Mouse (Mus musculus): ENCODE results near the gene Efcab3. TPM values are rescaled to one million over a fixed set of nuclear protein-coding genes. Genes with fewer than 3 reads are reported as not detected.

Gene Efcab3
- 0.07 and 0.20 TPM in 2 replicates for polyA plus RNA-seq (2012; rRNA removed)

GRCm38 (mm10) chr11:105063292-105063691 is at the start of gene Efcab3:
TSS of gene Efcab3 (plus strand) at chr11:105063592.

GRCm38 (mm10) chr11:105125735-105126519 is 62.5 kb downstream of the Efcab3 start, which contains the start of gene Mettl2:
TSS of gene Mettl2 (plus strand) at chr11:105126425.

GRCm38 (mm10) chr11:105146593-105146992 is 83.2 kb downstream of the Efcab3 start, which contains the start of gene Gm10842:
TSS of gene Gm10842 (plus strand) at chr11:105146893.

Other genes with a start within 250 kb of the Efcab3 start
- 32.5 and 34.2 TPM in 2 replicates for gene Mettl2, start 62.8 kb downstream of the Efcab3 start, polyA plus RNA-seq (2012; rRNA removed)
- gene Gm10842, start 83.3 kb downstream of the Efcab3 start, polyA plus RNA-seq (2012; rRNA removed) = not detected in 2 replicates
- gene Tlk2, start 115.2 kb downstream of the Efcab3 start, polyA plus RNA-seq (2012; rRNA removed) = 51.4 and 56.2 TPM in 2 replicates
- gene Mrc2, start 229.1 kb downstream of the Efcab3 start, polyA plus RNA-seq (2012; rRNA removed) = 16.4 and 29.2 TPM in 2 replicates